Mouse (Mus musculus) neural tube, embryonic 15.5 days (tissue): Measurements from ENCODE around the gene Upf3a. TPM values are rescaled to one million over a fixed set of nuclear protein-coding genes. Genes with fewer than 3 reads are reported as not detected.
A peak's percentile ranks its signal among the peaks of the same experiment; 100 is the strongest.
"Not testable (repeated sequence)": the region's sequence is repeated elsewhere in the genome, so short reads cannot be mapped to it uniquely, and the experiment has no call there.

Experiments
- ATAC-seq: fragments of 200-750 bp; cut with Nextera tagmentation; 2 replicates; pipeline ENCODE4 v1.8.0; 2017; ENCODE audit warnings: mild to moderate bottlenecking, moderate TSS enrichment, moderate library complexity; ENCODE audit not compliant: low FRiP score
- H3K27ac ChIP-seq: fragments of 300-500 bp; sonication (generic); replicated peaks from 2 replicates; pipeline ENCODE4 v1.5.1; 2015; ENCODE audit warnings: mild to moderate bottlenecking, inconsistent platforms
- H3K27me3 ChIP-seq: fragments of 300-500 bp; sonication (generic); replicated peaks from 2 replicates; pipeline ENCODE4 v1.6.1; 2015; ENCODE audit warnings: inconsistent platforms
- H3K36me3 ChIP-seq: fragments of 300-500 bp; sonication (generic); 2 replicates; pipeline ENCODE4 v1.6.1; 2015; ENCODE audit warnings: inconsistent platforms
- H3K4me1 ChIP-seq: fragments of 300-500 bp; sonication (generic); 2 replicates; pipeline ENCODE4 v1.6.1; 2015; ENCODE audit warnings: inconsistent platforms
- H3K4me2 ChIP-seq: fragments of 300-500 bp; sonication (generic); 2 replicates; pipeline ENCODE4 v1.6.1; 2015; ENCODE audit warnings: inconsistent platforms, mild to moderate bottlenecking, moderate library complexity
- H3K4me3 ChIP-seq: fragments of 300-500 bp; sonication (generic); replicated peaks from 2 replicates; pipeline ENCODE4 v1.5.1; 2015; ENCODE audit warnings: mild to moderate bottlenecking, inconsistent platforms
- H3K9ac ChIP-seq: fragments of 300-500 bp; sonication (generic); replicated peaks from 2 replicates; pipeline ENCODE4 v1.6.1; 2015; ENCODE audit warnings: mild to moderate bottlenecking, inconsistent platforms
- H3K9me3 ChIP-seq: fragments of 300-500 bp; sonication (generic); replicated peaks from 2 replicates; pipeline ENCODE4 v1.6.1; 2016; ENCODE audit warnings: inconsistent platforms
- WGBS: fragments of 180-500 bp; shearing (Covaris S2); methylation state at CpG from one replicate; pipeline ENCODE4 v1.1.7; 2015; ENCODE audit warnings: mixed read lengths; 5-methylcytosine and 5-hydroxymethylcytosine counted together
- polyA plus RNA-seq: library from polyadenylated mRNA; unstranded; fragments of >200 nt; fragmentation: Nextera tagmentation; extraction: Ambion mirVana; gene quantifications from 2 replicates; pipeline ENCODE4 v1.2.1, GENCODE M21; 2015

The Upf3a gene
- polyA plus RNA-seq = 41.7 and 42.5 TPM in 2 replicates

DNA sequence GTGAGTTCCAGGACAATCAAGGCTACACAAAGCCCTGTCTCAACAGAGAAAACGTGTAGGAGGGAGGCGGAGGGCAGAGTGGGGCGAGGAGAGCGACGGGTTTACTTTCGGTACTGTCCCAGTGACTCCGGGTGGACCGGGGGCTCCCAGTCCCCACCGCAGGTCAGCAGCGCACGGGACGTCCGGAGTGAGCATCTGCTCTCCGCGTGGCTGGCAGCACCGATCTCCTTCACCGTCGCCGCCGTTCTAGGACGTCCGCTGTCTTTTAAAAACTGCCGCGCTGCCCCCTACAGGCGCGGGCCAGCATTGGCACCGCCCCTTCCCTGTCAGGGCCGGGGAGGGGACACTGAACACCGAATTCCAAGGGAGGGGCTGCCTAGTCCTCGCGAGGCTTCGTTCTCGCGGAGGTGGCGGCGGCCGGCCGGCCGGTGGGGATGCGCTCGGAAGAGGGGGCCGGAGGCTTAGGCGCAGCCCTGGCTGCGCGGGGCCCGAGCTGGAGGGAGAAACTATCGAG lies at the start of gene Upf3a:
TSS of gene Upf3a (plus strand) at position 366 of the 514 bp plus-strand sequence.
- Histone ChIP-seq H3K9me3 (no peaks in the 10 kb centered on the region), H3K27ac (peak within 1 kb of the TSS; percentile 100), H3K27me3 (no peaks in the 10 kb centered on the region), H3K4me2 (peak within 1 kb of the TSS; percentile 94), H3K4me1 (peaks cover 18% of the 10 kb centered on the region), H3K9ac (peak within 1 kb of the TSS; percentile 97), H3K4me3 (peak within 1 kb of the TSS; percentile 83), H3K36me3 (peaks cover 33% of the 10 kb centered on the region)
- 0% methylated on average over 40 of the region's 47 CpGs for WGBS
- peak; percentile 96 for ATAC-seq

DNA sequence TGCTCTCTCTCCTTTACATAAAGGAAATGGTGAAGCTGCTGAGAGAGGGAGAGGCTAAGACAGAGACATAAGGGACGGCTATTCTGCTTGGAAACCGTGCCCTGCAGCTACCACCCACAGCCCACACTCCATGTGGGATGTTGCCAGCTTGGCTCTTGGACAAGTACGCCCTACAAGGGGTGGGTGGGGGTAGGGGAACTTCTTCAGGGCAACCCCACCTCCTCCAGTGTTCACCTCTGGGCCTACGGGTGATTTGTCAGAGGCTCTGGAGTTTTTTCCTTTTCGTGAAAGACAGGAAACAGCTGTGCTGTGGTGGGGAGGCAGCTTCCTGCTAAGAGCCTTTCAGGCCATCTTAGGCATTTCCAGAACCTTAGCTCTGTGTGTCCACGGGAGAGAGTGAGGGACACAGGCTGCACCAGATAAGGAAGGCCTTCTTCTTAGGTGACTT lies 45.1 kb upstream of the Upf3a start:
- ATAC-seq = no peak
- Histone ChIP-seq H3K4me3 (no peak overlapping the region), H3K36me3 (no peaks in the 10 kb centered on the region), H3K27ac (no peak overlapping the region), H3K4me2 (no peak overlapping the region), H3K27me3 (no peaks in the 10 kb centered on the region), H3K9ac (no peak overlapping the region), H3K9me3 (no peaks in the 10 kb centered on the region), H3K4me1 (no peaks in the 10 kb centered on the region)
- 50% methylated on average over 6 of the region's 6 CpGs for WGBS

DNA sequence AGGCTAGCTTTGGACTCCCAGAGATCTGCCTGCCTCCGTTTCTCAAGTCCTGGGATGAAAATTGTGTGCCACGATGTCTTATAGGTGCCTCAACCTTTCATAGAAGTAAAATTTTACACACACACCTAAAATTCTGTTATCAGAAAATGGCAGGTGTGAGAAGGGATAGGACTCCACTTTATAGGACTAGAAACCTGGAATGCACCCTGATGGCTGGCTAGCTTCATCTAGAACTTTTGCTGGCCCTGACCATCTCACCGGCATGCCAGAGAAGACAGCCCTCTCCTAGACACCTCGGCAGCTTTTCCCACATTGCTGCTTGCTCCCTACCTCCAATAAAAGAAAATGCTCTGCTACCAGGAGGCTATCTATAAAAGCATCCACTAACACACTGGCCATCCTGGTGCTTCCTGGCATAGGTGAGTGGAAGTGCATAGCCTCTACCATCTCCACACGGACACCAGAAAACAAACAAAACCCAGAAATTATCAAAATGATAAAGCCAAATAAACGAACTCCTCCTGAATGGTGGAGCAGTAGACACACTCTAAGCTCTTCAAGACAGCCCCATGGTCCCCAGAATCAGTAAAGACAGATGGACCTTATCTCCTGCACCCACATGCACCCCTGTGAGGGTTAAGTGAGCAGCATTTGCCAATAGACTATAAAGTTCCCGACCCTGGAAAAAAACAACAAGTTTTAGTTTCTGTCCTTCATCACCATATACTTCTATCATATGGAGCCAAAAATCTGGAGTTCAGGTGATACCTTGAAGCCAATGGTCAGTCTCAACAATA lies 44.4 kb upstream of the Upf3a start:
- Histone ChIP-seq H3K9ac (no peak overlapping the region), H3K36me3 (no peaks in the 10 kb centered on the region), H3K4me1 (no peaks in the 10 kb centered on the region), H3K4me3 (no peak overlapping the region), H3K27me3 (no peaks in the 10 kb centered on the region), H3K4me2 (no peak overlapping the region), H3K27ac (no peak overlapping the region), H3K9me3 (no peaks in the 10 kb centered on the region)
- WGBS = 84% methylated on average over 7 of the region's 7 CpGs
- ATAC-seq = no peak

DNA sequence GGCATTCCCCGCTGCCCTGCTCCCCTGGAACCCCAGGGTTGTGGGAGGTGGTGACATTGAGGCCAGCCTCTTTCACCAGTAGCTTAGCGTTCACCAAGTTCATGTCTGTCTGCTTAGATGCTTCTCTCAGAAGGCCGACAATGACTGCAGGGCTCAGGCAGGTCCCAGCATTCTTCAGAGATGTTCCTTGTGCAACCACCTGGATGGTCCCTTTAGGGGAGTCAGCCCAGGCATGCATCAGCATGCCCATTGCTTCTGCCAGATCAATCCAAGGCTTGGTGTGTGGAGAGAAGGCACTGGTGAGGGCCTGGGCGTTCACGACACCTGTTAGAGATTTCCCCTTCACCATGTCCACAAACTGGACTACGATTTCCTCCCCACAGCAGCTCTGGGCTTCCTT lies 39.2 kb upstream of the Upf3a start:
- WGBS = 94% methylated on average over 6 of the region's 6 CpGs
- H3K9me3 ChIP-seq, H3K9ac ChIP-seq, ATAC-seq, H3K36me3 ChIP-seq, H3K27me3 ChIP-seq, H3K4me3 ChIP-seq, H3K27ac ChIP-seq, H3K4me1 ChIP-seq, H3K4me2 ChIP-seq: not testable (repeated sequence)

DNA sequence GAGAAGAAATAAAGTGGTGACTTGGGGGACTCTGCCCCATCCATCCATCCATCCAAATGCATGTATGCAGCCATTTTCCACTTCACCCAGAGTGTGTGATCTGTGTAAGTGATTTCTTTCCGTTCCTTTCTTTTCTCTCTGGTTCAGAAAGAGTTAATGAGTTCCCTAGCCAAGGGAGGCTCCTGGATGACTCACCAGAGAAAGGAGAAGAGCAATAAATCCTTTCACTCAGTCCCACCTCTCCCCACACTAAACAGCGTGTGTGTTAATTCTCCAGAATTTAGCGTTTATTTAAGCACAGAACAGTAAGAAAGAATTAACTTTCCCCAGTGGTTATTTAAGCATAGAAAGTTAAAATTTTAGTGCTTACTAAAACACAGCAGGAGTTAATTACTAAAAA lies 37.8 kb upstream of the Upf3a start:
- ATAC-seq = peak; percentile 38; the same call in 1 of the 2 replicates
- no peaks in the 10 kb centered on the region for H3K36me3 ChIP-seq
- H3K27me3 ChIP-seq = no peaks in the 10 kb centered on the region
- H3K9ac ChIP-seq = no peak overlapping the region
- 2% methylated on average over 3 of the region's 3 CpGs for WGBS
- H3K4me3 ChIP-seq = no peak overlapping the region
- no peaks in the 10 kb centered on the region for H3K9me3 ChIP-seq
- no peak overlapping the region for H3K4me2 ChIP-seq
- H3K4me1 ChIP-seq = peaks cover 8% of the 10 kb centered on the region
- no peak overlapping the region for H3K27ac ChIP-seq

DNA sequence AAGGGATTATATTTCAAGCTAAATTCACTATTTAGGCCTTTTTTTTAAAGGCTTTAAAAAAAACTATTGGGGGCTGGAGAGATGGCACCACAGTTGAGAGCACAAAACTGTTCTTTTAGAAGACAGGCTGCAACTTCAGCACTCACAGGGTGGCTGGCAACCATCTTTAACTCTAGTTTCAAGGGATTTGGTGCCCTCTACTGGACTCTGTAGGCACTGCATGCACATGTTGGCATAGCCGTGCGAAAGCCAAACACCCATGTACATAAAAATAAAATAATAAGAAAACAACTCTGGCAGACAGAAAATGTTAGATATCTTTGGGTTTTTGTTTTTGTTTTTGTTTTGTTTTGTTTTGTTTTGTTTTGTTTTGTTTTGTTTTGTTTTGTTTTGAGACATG lies 31.7 kb upstream of the Upf3a start:
- ATAC-seq = no peak
- whole genome bisulfite sequencing = 24% methylated on average over 2 of the region's 2 CpGs

DNA sequence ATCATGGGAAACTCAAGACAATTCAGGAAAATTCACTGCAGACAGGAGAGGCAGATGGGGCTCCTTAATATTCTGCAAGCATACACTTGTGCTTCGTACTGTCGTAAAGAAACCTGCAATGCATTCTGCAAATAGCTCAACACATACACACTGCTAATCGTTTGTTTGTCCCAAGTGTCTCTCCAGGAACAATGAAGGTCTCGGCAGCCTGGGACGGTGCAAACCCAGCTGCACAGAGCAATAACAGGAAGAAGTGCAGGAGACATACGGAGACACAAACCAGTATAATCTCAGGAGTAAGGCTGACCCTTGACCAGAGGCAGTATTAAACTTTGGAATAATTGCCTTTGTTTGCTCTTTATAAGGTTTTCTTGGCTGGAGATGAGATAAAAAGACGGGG lies 28.9 kb upstream of the Upf3a start:
- peak overlapping the region; percentile 89; the same call in 1 of the 2 replicates for H3K4me2 ChIP-seq
- H3K9ac ChIP-seq = no peak overlapping the region
- no peaks in the 10 kb centered on the region for H3K27me3 ChIP-seq
- H3K4me1 ChIP-seq = peaks cover 33% of the 10 kb centered on the region
- WGBS = 49% methylated on average over 7 of the region's 7 CpGs
- H3K36me3 ChIP-seq = peaks cover 7% of the 10 kb centered on the region
- ATAC-seq = peak; percentile 23; the same call in 1 of the 2 replicates
- H3K9me3 ChIP-seq = no peaks in the 10 kb centered on the region
- no peak overlapping the region for H3K4me3 ChIP-seq
- H3K27ac ChIP-seq = peak overlapping the region; percentile 80; the same call in 1 of the 2 replicates

More for the DNA sequence above, 31.7 kb upstream of the Upf3a start:
- peaks cover 20% of the 10 kb centered on the region for H3K4me1 ChIP-seq
- H3K4me3 ChIP-seq = no peak overlapping the region
- no peaks in the 10 kb centered on the region for H3K36me3 ChIP-seq
- no peaks in the 10 kb centered on the region for H3K27me3 ChIP-seq
- no peaks in the 10 kb centered on the region for H3K9me3 ChIP-seq
- no peak overlapping the region for H3K27ac ChIP-seq
- H3K4me2 ChIP-seq = no peak overlapping the region
- H3K9ac ChIP-seq = no peak overlapping the region

DNA sequence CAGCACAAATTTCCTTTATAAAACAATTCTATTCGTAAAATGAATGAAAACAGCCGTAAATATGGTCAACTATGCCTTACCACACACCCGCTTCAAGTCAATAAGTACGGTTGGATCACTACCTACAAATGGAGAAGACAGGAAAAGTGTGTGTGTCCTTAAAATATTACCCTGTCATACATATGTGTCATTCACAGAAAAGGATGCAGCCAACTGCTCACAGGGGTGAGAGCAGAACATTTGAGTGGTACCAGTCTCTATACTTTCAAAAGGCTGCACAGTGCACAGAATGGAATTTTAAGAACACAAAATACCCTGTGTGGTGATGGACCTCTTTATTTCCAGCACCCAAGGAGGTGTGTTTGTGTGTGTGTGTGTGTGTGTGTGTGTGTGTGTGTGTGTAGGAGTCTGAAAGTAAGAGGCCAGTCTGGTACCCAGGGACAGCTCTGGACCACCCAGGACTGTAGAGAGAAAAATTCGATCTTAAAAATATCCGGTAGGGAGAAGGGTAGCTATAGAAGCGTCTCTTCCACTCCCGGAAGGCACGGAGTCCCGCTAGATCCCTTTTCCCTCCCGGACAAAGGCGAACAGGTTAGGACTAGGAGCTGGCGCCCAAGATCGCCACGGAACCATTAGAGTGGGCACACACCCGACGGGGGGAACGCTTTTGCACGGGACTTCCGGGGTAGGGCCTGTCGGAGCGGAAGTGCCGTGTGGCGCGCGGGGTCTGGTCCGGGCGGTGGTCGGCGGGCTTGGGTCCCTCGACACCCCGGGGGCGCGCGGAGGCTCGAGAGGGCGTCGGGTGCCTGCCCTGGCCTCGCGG lies 28.2 kb upstream of the Upf3a start, which contains the start of gene Cdc16:
TSS of gene Cdc16 (plus strand) at position 695 of the 823 bp plus-strand sequence.
- H3K9ac ChIP-seq = peak within 1 kb of the TSS; percentile 95
- H3K4me1 ChIP-seq = peaks cover 33% of the 10 kb centered on the region
- 10% methylated on average over 34 of the region's 40 CpGs for WGBS
- H3K27ac ChIP-seq = peak within 1 kb of the TSS; percentile 80
- no peaks in the 10 kb centered on the region for H3K9me3 ChIP-seq
- H3K27me3 ChIP-seq = no peaks in the 10 kb centered on the region
- peak within 1 kb of the TSS; percentile 99 for H3K4me3 ChIP-seq
- ATAC-seq = peak; percentile 95
- H3K4me2 ChIP-seq = peak within 1 kb of the TSS; percentile 89
- H3K36me3 ChIP-seq = peaks cover 12% of the 10 kb centered on the region

DNA sequence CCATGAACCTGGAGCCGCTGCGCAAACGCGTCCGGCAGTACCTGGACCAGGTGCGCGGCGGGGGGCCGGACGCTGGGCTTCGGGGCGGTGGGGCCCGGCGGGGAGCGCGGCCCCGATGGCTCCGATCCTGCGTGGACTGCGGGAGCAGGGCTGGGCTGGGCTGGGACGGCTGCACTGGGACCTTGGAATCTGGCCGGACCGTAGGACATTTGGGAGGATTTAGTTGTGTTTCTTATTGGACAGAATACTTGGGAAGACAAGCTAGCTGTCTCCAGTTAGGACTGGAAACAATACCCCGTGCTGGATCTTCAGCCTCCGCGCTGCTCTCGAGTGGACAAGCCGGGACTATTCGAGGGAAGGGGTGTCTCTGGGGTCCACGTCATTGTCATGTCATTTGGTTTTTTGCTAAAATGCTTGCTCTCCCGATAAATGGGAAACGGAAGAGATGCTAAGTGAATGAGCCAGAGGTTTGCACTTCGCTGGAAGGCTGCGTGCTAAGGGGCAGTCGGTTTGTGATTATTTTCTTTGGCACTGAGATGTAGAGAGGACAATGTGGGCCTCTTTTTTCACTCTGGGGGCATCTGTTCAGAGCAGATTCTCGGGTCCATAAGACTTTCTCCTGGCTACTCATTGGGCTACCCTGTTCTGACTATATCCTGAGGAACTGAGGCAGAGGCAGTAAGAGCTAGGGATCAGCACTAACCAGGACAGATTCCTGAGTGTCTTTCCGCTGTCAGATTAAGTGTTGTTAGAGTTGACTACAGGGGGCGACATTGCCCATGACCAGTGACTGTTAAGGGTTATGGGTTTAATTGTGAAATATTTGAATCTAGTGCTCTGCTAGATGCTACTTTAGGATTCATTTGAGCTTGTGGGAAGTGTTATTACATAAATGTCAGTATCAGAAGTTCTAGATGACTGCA lies 27.3 kb upstream of the Upf3a start:
- peak; percentile 78 for ATAC-seq
- Histone ChIP-seq H3K27ac (peak overlapping the region; percentile 80), H3K27me3 (no peaks in the 10 kb centered on the region), H3K4me1 (peaks cover 33% of the 10 kb centered on the region), H3K4me2 (peak overlapping the region; percentile 89), H3K9ac (peak overlapping the region; percentile 95), H3K4me3 (peak overlapping the region; percentile 99), H3K9me3 (no peaks in the 10 kb centered on the region), H3K36me3 (peaks cover 21% of the 10 kb centered on the region)
- under 1% methylated on average over 36 of the region's 38 CpGs for whole genome bisulfite sequencing

DNA sequence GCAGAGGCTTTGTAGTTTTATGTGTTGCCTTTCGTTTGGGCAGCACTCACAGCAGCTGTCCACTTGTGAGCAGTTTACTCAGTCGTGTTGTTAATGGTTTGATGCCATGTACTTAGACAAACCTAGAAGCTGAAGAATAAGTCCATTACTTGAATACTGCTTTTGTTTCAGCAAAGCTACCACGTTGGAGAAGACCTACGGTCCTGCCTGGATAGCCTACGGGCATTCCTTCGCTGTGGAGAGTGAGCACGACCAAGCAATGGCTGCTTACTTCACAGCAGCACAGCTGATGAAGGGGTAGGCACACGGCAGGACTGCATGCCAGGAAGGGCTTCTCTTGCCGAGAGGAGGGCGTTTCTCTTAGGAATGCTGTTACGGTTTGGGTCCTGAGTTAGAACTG lies 16.2 kb upstream of the Upf3a start:
- Histone ChIP-seq H3K36me3 (peaks cover 85% of the 10 kb centered on the region), H3K4me3 (no peak overlapping the region), H3K4me1 (no peaks in the 10 kb centered on the region), H3K9me3 (no peaks in the 10 kb centered on the region), H3K27me3 (no peaks in the 10 kb centered on the region), H3K27ac (no peak overlapping the region), H3K9ac (no peak overlapping the region), H3K4me2 (no peak overlapping the region)
- 90% methylated on average over 11 of the region's 11 CpGs for WGBS
- ATAC-seq = no peak

DNA sequence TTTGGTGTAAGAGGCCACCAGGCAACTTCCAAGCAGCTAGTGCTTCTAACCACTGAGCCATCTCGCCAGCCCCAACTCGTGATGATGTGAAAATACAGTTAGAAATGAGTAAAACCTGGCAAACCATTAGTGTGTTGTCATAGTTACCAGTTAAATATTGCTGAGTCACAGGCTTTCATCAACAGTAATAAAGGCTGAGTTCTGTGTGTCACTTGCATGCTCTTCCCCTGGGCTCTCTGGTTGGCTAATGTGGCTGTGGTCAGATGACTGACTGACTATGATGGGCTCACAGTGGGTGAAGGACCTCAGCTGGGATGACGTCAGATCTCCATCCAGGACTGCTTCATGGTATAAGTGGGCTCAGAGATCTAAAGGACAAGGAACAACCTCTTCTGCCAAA lies 4.9 kb upstream of the Upf3a start:
- Histone ChIP-seq H3K9me3 (no peaks in the 10 kb centered on the region), H3K4me1 (peaks cover 9% of the 10 kb centered on the region), H3K36me3 (peaks cover 58% of the 10 kb centered on the region), H3K9ac (no peak overlapping the region), H3K4me3 (no peak overlapping the region), H3K27me3 (no peaks in the 10 kb centered on the region), H3K27ac (no peak overlapping the region), H3K4me2 (no peak overlapping the region)
- no peak for ATAC-seq
- WGBS = 91% methylated on average over 3 of the region's 3 CpGs
